Mouse (Mus musculus) CH12.LX (cell line): ENCODE measurements at regions not wholly inside any gene's neighbourhood (a gene's known extent, or its start where the extent isn't known, plus 50 kb on each side); places are given as distances from the start of the nearest gene placed in this dataset.

Experiments
- CTCF ChIP-seq, 2 experiments: IDR thresholded peaks in 1 of 2; conservative IDR thresholded peaks in 1 of 2; 2 replicates each; pipeline ENCODE4 v1.5.1; 2011 to 2012; ENCODE audit warnings: low read depth in 2 of 2, low read length in 2 of 2, improper control_type of control experiment in 1 of 2, inconsistent platforms in 1 of 2, mild to moderate bottlenecking in 1 of 2, moderate library complexity in 1 of 2
- EP300 ChIP-seq: IDR thresholded peaks from 2 replicates; pipeline ENCODE4 v1.6.1; 2011; ENCODE audit warnings: low read length, improper control_type of control experiment
- GABPA ChIP-seq: IDR thresholded peaks from 2 replicates; pipeline ENCODE4 v1.6.1; 2012; ENCODE audit warnings: low read depth, low read length, improper control_type of control experiment, inconsistent platforms; ENCODE audit not compliant: insufficient replicate concordance
- HCFC1 ChIP-seq: IDR thresholded peaks from 2 replicates; pipeline ENCODE4 v1.6.1; 2012; ENCODE audit warnings: low read depth, mild to moderate bottlenecking, inconsistent platforms, low read length, improper control_type of control experiment
- MAX ChIP-seq: IDR thresholded peaks from 2 replicates; pipeline ENCODE4 v1.6.1; 2011; ENCODE audit warnings: low read length, improper control_type of control experiment
- MAZ ChIP-seq: IDR thresholded peaks from 2 replicates; pipeline ENCODE4 v1.6.1; 2012; ENCODE audit warnings: low read depth, mild to moderate bottlenecking, inconsistent platforms, low read length, improper control_type of control experiment, moderate library complexity
- MEF2A ChIP-seq: IDR thresholded peaks from 2 replicates; pipeline ENCODE4 v1.6.1; 2014; ENCODE audit warnings: low read depth, mild to moderate bottlenecking, inconsistent platforms, low read length, improper control_type of control experiment, borderline replicate concordance
- MYC ChIP-seq: IDR thresholded peaks from 2 replicates; pipeline ENCODE4 v1.6.1; 2011; ENCODE audit warnings: low read depth, mild to moderate bottlenecking, improper control_type of control experiment, low read length
- POLR2A ChIP-seq: IDR thresholded peaks from 2 replicates; pipeline ENCODE4 v1.6.1; 2011; ENCODE audit warnings: low read depth, mild to moderate bottlenecking, improper control_type of control experiment, low read length
- SIN3A ChIP-seq: IDR thresholded peaks from 2 replicates; pipeline ENCODE4 v1.6.1; 2012; ENCODE audit warnings: low read length, improper control_type of control experiment, inconsistent platforms
- SMC3 ChIP-seq: IDR thresholded peaks from 2 replicates; pipeline ENCODE4 v1.6.1; 2011; ENCODE audit warnings: low read depth, low read length, improper control_type of control experiment
- ZNF384 ChIP-seq: IDR thresholded peaks from 2 replicates; pipeline ENCODE4 v1.6.1; 2012; ENCODE audit warnings: low read depth, low read length, improper control_type of control experiment, inconsistent platforms

DNA sequence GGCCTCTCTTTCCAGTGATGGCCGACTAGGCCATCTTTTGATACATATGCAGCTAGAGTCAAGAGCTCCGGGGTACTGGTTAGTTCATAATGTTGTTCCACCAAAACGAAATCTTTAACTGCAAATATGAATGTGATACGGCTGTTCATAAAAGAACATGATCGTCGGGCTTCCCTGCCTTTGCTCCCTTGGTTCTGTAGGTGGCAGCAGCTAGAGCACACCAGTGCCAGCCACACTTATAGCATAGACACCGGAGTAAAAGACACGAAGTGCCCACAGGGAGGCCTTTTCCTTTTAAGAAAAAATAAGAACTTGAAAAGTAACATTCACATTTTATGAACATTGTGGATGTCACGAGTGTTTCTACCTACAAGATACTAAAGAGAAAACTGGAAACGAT is 131.3 kb downstream of the Gipc2 start:
- peak in 1 of 2 experiments; percentile 47; a peak in 2 of 4 replicates for TF ChIP-seq CTCF (conservative IDR thresholded peaks at IDR 0.05 in 1 of 2, IDR thresholded peaks at IDR 0.05 in 1 of 2; ENCODE audit: low read depth in 2 of 2, low read length in 2 of 2)
- no peak for TF ChIP-seq MAX
- TF ChIP-seq SIN3A, result no peak
- TF ChIP-seq MAZ, result no peak
- TF ChIP-seq ZNF384, result no peak
- peak; percentile 10; the same call in 1 of the 2 replicates for TF ChIP-seq SMC3
- TF ChIP-seq MEF2A, result no peak
- TF ChIP-seq EP300, result no peak
- TF ChIP-seq MYC, result no peak
- TF ChIP-seq POLR2A, result no peak
- no peak for TF ChIP-seq HCFC1
- no peak for TF ChIP-seq GABPA
